Mouse (Mus musculus) embryonic fibroblast, embryonic 13.5 days (primary cell): ENCODE measurements around the gene Cpsf4l.

Source experiments
- CTCF ChIP-seq: IDR thresholded peaks from 2 replicates; pipeline ENCODE4 v1.5.1; 2011; ENCODE audit warnings: mild to moderate bottlenecking, control low read depth, low read length, moderate library complexity, borderline replicate concordance; ENCODE audit not compliant: insufficient read depth
- POLR2A ChIP-seq: IDR thresholded peaks from 2 replicates; pipeline ENCODE4 v1.6.1; 2011; ENCODE audit warnings: low read depth, mild to moderate bottlenecking, control low read depth, low read length, moderate library complexity

DNA sequence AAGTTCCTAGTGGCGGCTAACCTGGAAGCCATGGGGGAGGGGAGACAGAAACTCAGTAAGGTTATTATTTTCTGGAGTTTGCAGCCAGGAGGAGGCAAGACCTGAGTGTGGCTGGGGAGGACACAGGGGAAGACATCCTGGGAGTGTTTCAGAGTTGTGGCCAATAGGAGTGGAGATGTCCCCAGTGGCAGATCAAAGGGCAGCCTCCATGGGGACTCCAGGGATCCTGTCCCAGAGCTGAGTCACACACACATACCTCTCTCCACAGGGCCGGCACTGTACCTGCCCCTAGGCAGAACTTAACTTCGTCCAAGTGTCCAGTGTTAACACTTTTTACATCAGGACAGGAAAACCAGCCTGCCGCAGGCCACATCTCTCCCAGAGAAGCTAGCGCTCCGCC lies 25.3 kb upstream of the Cpsf4l start:
- TF ChIP-seq CTCF (no peak), POLR2A (no peak)
